Mouse (Mus musculus): ENCODE measurements around the gene Cnksr3. TPM values are rescaled to one million over a fixed set of nuclear protein-coding genes. Genes with fewer than 3 reads are reported as not detected.

Cnksr3 gene
- total RNA-seq, 2 experiments from 2014 or later, result 12.7 to 14.3 TPM

GRCm38 (mm10) chr10:7077971-7078370 is 134.1 kb downstream of the Cnksr3 start:
- DNase-seq, result no peak

DNA sequence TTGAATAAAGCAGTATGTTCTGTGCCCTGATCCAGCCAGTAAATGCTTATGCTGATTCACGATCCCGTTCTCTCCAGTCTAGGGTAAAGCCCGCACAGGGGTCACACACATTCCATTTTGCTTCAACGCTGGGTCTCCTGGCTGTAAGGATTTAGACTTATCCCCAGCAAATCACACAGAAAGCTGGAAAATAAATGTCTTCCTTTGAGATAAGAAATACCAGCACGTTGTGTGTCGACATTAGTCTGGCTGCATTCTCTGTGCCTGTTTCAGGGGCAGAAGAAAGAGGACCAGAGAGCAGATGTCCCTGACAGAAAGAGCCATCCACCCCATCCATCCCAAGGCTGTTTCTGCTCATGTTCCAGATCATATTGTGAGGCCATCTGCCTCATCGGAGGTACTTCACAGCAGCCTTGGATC is 134.6 kb downstream of the Cnksr3 start:
- DNase-seq, result no peak

- no peak for DNase-seq
Observed at GRCm38 (mm10) chr10:7076662-7077211, 135.3 kb downstream of the Cnksr3 start.

DNA sequence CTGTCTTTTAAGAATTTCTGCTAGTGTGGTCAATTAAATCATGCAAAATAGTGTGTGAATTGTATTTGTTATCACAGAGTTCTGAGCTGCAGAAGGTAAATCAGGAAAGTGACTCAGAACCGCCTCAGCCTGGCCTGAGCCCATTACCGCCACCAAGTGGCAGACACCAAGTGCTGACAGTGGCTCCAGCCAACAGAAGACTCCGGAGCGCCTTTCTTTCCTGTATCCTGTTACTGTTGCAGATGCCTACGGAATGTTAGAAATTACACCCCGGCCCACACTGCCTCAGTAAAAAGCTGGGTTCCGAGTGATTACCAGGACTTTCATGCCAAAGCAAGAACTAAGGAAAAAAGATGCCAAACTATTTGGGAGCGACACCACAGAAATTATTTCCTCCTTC is 135.8 kb downstream of the Cnksr3 start:
- DNase-seq, result peak; percentile 82 to 85

- DNase-seq, result no peak
Observed at GRCm38 (mm10) chr10:7075661-7076060, 136.4 kb downstream of the Cnksr3 start.

DNA sequence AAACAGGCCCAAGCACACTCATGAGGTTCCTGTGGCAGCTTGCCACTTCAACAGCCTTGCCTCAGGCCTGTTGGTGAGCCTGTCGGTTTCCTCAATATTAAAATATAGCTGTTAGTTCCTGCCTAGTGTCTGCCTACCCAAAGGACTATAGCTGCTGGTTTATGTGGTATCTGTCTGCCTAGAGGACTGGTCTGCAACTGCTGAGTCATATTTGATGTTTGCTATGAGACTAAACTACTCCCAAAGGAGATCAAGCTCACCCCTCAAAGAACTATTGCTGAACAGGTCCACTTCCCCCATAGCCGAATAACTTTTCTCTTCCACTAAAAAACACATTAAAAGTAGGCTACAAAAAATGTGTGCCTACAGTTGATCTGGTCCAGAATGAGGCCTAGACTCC is 137.8 kb downstream of the Cnksr3 start:
- DNase-seq, result no peak

GRCm38 (mm10) chr10:7070924-7071323 is 141.1 kb downstream of the Cnksr3 start:
- DNase-seq, result no peak

DNA sequence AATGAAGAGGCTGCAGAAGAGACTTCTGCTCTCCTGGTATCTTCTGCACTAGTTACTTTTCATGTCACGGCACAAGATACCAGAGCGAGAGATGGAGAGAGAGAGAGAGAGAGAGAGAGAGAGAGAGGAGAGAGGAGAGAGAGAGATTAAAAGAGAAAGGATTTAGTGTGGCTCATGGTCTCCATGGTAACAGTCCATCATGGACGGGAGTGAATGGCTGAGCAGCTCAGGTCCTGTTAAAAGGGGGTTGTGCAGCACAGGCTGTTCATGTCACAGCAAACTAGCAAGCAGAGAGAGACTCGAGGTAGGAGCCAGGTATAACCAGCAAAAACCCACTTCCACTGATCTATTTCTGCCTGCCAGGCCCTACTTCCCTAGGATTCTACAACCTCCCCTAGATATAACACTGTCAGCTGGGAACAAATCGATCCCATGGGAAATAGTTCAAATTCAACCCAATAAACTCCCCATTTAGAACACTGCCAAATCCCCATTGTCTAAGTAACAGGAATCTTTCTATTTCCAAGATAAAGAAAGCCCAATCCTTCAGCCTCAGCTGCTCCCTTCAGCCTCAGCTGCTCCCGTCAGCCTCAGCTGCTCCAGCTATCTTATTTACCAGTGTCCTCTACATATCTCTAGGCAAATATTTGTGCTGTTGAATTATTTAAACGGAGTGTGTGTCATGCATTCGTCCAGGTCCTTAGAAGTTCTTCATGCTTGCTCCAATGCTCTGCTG is 141.8 kb downstream of the Cnksr3 start:
- no peak for DNase-seq

GRCm38 (mm10) chr10:7069090-7069489 is 142.9 kb downstream of the Cnksr3 start:
- DNase-seq, result no peak

Other genes starting within 250 kb of the Cnksr3 start
- gene Ipcef1, start 159.8 kb downstream of the Cnksr3 start, total RNA-seq (2021), result under 1 TPM; 0.43 to 0.46 TPM